ENCODE assay signal across 8 mouse cellular contexts in genomic region chr17:26950560-26951288, GRCm38 (mm10). TPM values are rescaled to one million over a fixed set of nuclear protein-coding genes. Genes with fewer than 3 reads are reported as not detected.
DNase-seq lines count a peak whose midpoint lies in the region; ATAC-seq and TF ChIP-seq lines count a peak whose summit lies in the region.

No protein-coding gene starts in this region.

- peak overlapping the region; percentile 42 for H3K4me3 ChIP-seq in heart, embryonic 11.5 days (ENCODE audit: low read depth, low read length)
- H3K4me3 ChIP-seq in E14TG2a.4 (replicated peaks; ENCODE audit: low read length) = peak overlapping the region; percentile 66; the same call in 1 of the 2 replicates
- H3K4me3 ChIP-seq in hindbrain, embryonic 12.5 days = peak overlapping the region; percentile 41
- no peak overlapping the region for H3K4me3 ChIP-seq in liver, postnatal 0 days (ENCODE audit: low read depth, low read length)

- WGBS in heart, embryonic 11.5 days (ENCODE audit: insufficient replicate concordance) = 34% methylated on average over 7 of the region's 7 CpGs
- 29% methylated on average over 7 of the region's 7 CpGs for WGBS in hindbrain, embryonic 12.5 days
- WGBS in liver, postnatal 0 days (ENCODE audit: insufficient replicate concordance) = 44% methylated on average over 7 of the region's 7 CpGs

- peaks cover 66% of the 10 kb centered on the region for H3K4me1 ChIP-seq in heart, embryonic 11.5 days (ENCODE audit: control insufficient read depth, insufficient read depth, low read length)
- peaks cover 67% of the 10 kb centered on the region for H3K4me1 ChIP-seq in E14TG2a.4 (replicated peaks; ENCODE audit: low read depth, low read length)
- peaks cover 85% of the 10 kb centered on the region for H3K4me1 ChIP-seq in hindbrain, embryonic 12.5 days
- peaks cover 35% of the 10 kb centered on the region for H3K4me1 ChIP-seq in liver, postnatal 0 days (ENCODE audit: insufficient read depth)

- peak overlapping the region; percentile 65; the same call in 1 of the 2 replicates for H3K9ac ChIP-seq in heart, embryonic 11.5 days (ENCODE audit: low read depth, low read length)
- peak overlapping the region; percentile 97 for H3K9ac ChIP-seq in hindbrain, embryonic 12.5 days
- H3K9ac ChIP-seq in liver, postnatal 0 days (replicated peaks) = no peak overlapping the region

- H3K27ac ChIP-seq in heart, embryonic 11.5 days (ENCODE audit: low read depth, low read length) = no peak overlapping the region
- H3K27ac ChIP-seq in hindbrain, embryonic 12.5 days = peak overlapping the region; percentile 95
- no peak overlapping the region for H3K27ac ChIP-seq in liver, postnatal 0 days (ENCODE audit: low read depth)

- no peak for TF ChIP-seq EP300 in liver, postnatal 0 days (IDR thresholded peaks at IDR 0.05; ENCODE audit: low read depth)

- TF ChIP-seq CTCF in E14TG2a.4 (conservative IDR thresholded peaks at IDR 0.05; ENCODE audit: low read length) = no peak
- TF ChIP-seq CTCF in liver, postnatal 0 days (IDR thresholded peaks at IDR 0.05; ENCODE audit: low read depth) = no peak

- H3K36me3 ChIP-seq in heart, embryonic 11.5 days (ENCODE audit: control insufficient read depth, insufficient read depth, low read length) = 0 out of 2 replicates have a peak, but pooled peaks cover 4% of the 10 kb centered on the region
- H3K36me3 ChIP-seq in E14TG2a.4 (ENCODE audit: insufficient read depth, low read length) = peaks cover 10% of the 10 kb centered on the region
- H3K36me3 ChIP-seq in hindbrain, embryonic 12.5 days = peaks cover 12% of the 10 kb centered on the region
- no peaks in the 10 kb centered on the region for H3K36me3 ChIP-seq in liver, postnatal 0 days (replicated peaks; ENCODE audit: insufficient read depth, low read length)

- no peak for DNase-seq in heart, postnatal 4 days
- no peak for DNase-seq in liver, postnatal 0 days
- DNase-seq in thymus, postnatal 14 days = no peak
- no peak for DNase-seq in cerebellum, postnatal 14 days
- no peak for DNase-seq in layer of hippocampus, adult 9-11 months

- H3K4me2 ChIP-seq in heart, embryonic 11.5 days = peak overlapping the region; percentile 69
- H3K4me2 ChIP-seq in hindbrain, embryonic 12.5 days (replicated peaks) = peak overlapping the region; percentile 99
- H3K4me2 ChIP-seq in liver, postnatal 0 days (ENCODE audit: low read depth, low read length) = peak overlapping the region; percentile 66; the same call in 1 of the 2 replicates

- no peaks in the 10 kb centered on the region for H3K9me3 ChIP-seq in heart, embryonic 11.5 days (replicated peaks; ENCODE audit: control insufficient read depth, low read length)
- H3K9me3 ChIP-seq in E14TG2a.4 (ENCODE audit: low read length) = no peaks in the 10 kb centered on the region
- no peaks in the 10 kb centered on the region for H3K9me3 ChIP-seq in hindbrain, embryonic 12.5 days (replicated peaks)
- no peaks in the 10 kb centered on the region for H3K9me3 ChIP-seq in liver, postnatal 0 days (ENCODE audit: low read length)

- no peak for ATAC-seq in heart, embryonic 11.5 days (replicated peaks; ENCODE audit: insufficient number of reproducible peaks, low FRiP score, low TSS enrichment)
- ATAC-seq in hindbrain, embryonic 12.5 days (ENCODE audit: low FRiP score) = no peak
- no peak for ATAC-seq in liver, postnatal 0 days

- H3K27me3 ChIP-seq in heart, embryonic 11.5 days (ENCODE audit: control insufficient read depth, insufficient read depth, low read length) = peaks cover 9% of the 10 kb centered on the region; the same call in 1 of the 2 replicates
- H3K27me3 ChIP-seq in E14TG2a.4 (ENCODE audit: insufficient read depth, low read length) = peaks cover 61% of the 10 kb centered on the region
- H3K27me3 ChIP-seq in hindbrain, embryonic 12.5 days = no peaks in the 10 kb centered on the region
- peaks cover 23% of the 10 kb centered on the region for H3K27me3 ChIP-seq in liver, postnatal 0 days (ENCODE audit: insufficient read depth, low read length)

RNA-seq across cellular contexts. Expression of gene Syngap1, which starts 9.7 kb away (rescaled TPM):
- polyA plus RNA-seq in heart, embryonic 11.5 days (2014; fragmentation: Nextera tagmentation; extraction: Ambion mirVana) = 2.9 and 3.7 TPM in 2 replicates
- 10 to 100 TPM; 12.6 to 13.4 TPM for total RNA-seq in heart, postnatal 4 days (2021)
- polyA plus RNA-seq in hindbrain, embryonic 12.5 days (2016; fragmentation: Nextera tagmentation; extraction: Ambion mirVana) = 4.2 and 4.4 TPM in 2 replicates
- 0.19 and 0.33 TPM in 2 replicates for polyA plus RNA-seq in liver, postnatal 0 days (2015; fragmentation: Nextera tagmentation; extraction: Ambion mirVana)

RNA-seq across cellular contexts. Expression of gene Cuta, which starts 11.4 kb away (rescaled TPM):
- polyA plus RNA-seq in heart, embryonic 11.5 days (2014; fragmentation: Nextera tagmentation; extraction: Ambion mirVana) = 134 and 145 TPM in 2 replicates
- total RNA-seq in heart, postnatal 4 days (2021) = 100 to 1,000 TPM in 1 of 2 experiments, 10 to 100 TPM in 1; 97.2 to 106 TPM
- 131 and 149 TPM in 2 replicates for polyA plus RNA-seq in hindbrain, embryonic 12.5 days (2016; fragmentation: Nextera tagmentation; extraction: Ambion mirVana)
- 83.4 and 87.1 TPM in 2 replicates for polyA plus RNA-seq in liver, postnatal 0 days (2015; fragmentation: Nextera tagmentation; extraction: Ambion mirVana)

RNA-seq across cellular contexts. Expression of gene Phf1, which starts 17.9 kb away (rescaled TPM):
- polyA plus RNA-seq in heart, embryonic 11.5 days (2014; fragmentation: Nextera tagmentation; extraction: Ambion mirVana) = 5.7 and 5.9 TPM in 2 replicates
- 1 to 10 TPM; 9.9 to 10.0 TPM for total RNA-seq in heart, postnatal 4 days (2021)
- 14.6 and 15.7 TPM in 2 replicates for polyA plus RNA-seq in hindbrain, embryonic 12.5 days (2016; fragmentation: Nextera tagmentation; extraction: Ambion mirVana)
- 2.5 and 2.7 TPM in 2 replicates for polyA plus RNA-seq in liver, postnatal 0 days (2015; fragmentation: Nextera tagmentation; extraction: Ambion mirVana)

RNA-seq across cellular contexts. Expression of gene Zbtb9, which starts 22.2 kb away (rescaled TPM):
- 6.8 and 7.9 TPM in 2 replicates for polyA plus RNA-seq in heart, embryonic 11.5 days (2014; fragmentation: Nextera tagmentation; extraction: Ambion mirVana)
- 1 to 10 TPM; 3.9 to 5.5 TPM for total RNA-seq in heart, postnatal 4 days (2021)
- 19.4 and 19.7 TPM in 2 replicates for polyA plus RNA-seq in hindbrain, embryonic 12.5 days (2016; fragmentation: Nextera tagmentation; extraction: Ambion mirVana)
- polyA plus RNA-seq in liver, postnatal 0 days (2015; fragmentation: Nextera tagmentation; extraction: Ambion mirVana) = 3.3 and 4.4 TPM in 2 replicates

RNA-seq across cellular contexts. Expression of gene Kifc5b, which starts 33.8 kb away (rescaled TPM):
- 6.3 and 6.9 TPM in 2 replicates for polyA plus RNA-seq in heart, embryonic 11.5 days (2014; fragmentation: Nextera tagmentation; extraction: Ambion mirVana)
- 10 to 100 TPM; 15.0 to 15.2 TPM for total RNA-seq in heart, postnatal 4 days (2021)
- 5.4 and 5.5 TPM in 2 replicates for polyA plus RNA-seq in hindbrain, embryonic 12.5 days (2016; fragmentation: Nextera tagmentation; extraction: Ambion mirVana)
- 1.6 and 2.7 TPM in 2 replicates for polyA plus RNA-seq in liver, postnatal 0 days (2015; fragmentation: Nextera tagmentation; extraction: Ambion mirVana)
